28 mouse cellular contexts compared by ENCODE assay signal in the genomic region with DNA sequence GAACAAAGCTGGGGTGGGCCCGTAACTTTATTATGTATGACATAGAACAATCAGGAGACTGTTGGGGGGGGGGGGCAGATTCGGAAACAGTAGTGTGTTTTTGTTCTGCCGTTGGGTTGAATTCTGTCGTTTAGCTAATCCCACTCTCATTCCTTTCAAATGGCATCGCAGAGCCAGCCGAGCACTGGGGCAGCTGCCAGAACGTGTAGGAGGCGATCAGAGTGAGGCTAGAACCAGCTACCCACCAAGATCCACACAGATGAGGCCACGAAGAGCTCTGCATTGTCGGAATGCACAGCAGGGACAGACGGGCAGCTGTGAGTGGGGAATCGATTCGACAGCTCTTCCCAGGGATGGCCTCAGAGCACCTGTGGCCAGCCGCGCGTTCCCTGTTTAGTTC. TPM values are rescaled to one million over a fixed set of nuclear protein-coding genes. Genes with fewer than 3 reads are reported as not detected.
A peak's percentile ranks its signal among the peaks of the same experiment; 100 is the strongest.
DNase-seq lines count a peak whose midpoint lies in the region.
"Had no signal": no experiment of that assay in that cellular context is flagged by ENCODE, and none has a peak within 500 bp of the region (broad histone marks: within the 10 kb centered on the region; RNA-seq: fewer than 3 reads in every experiment).

No protein-coding gene starts in this region.

- H3K9me3 ChIP-seq in embryonic facial prominence, embryonic 10.5 days = no peaks in the 10 kb centered on the region
- H3K9me3 ChIP-seq: embryonic facial prominence, embryonic 12.5 days; forebrain, embryonic 15.5 days; heart, embryonic 15.5 days; hindbrain, embryonic 15.5 days; intestine, embryonic 15.5 days; liver, embryonic 13.5 days; lung, embryonic 15.5 days; midbrain, embryonic 13.5 days; neural tube, embryonic 12.5 days had no signal

- H3K4me3 ChIP-seq in embryonic facial prominence, embryonic 10.5 days = no peak overlapping the region
- H3K4me3 ChIP-seq: embryonic facial prominence, embryonic 12.5 days; erythroblast, embryonic 14.5 days; forebrain, embryonic 15.5 days; gastrocnemius, adult 2 months; heart, embryonic 15.5 days; hindbrain, embryonic 15.5 days; intestine, embryonic 15.5 days; liver, embryonic 13.5 days; lung, embryonic 15.5 days; midbrain, embryonic 13.5 days; neural tube, embryonic 12.5 days had no signal

- H3K4me1 ChIP-seq in embryonic facial prominence, embryonic 10.5 days = peaks cover 20% of the 10 kb centered on the region

- H3K27ac ChIP-seq in embryonic facial prominence, embryonic 10.5 days (replicated peaks) = no peak overlapping the region
- H3K27ac ChIP-seq: embryonic facial prominence, embryonic 12.5 days; forebrain, embryonic 15.5 days; gastrocnemius, adult 2 months; heart, embryonic 15.5 days; hindbrain, embryonic 15.5 days; intestine, embryonic 15.5 days; liver, embryonic 13.5 days; lung, embryonic 15.5 days; midbrain, embryonic 13.5 days; neural tube, embryonic 12.5 days had no signal

- 70% methylated on average over 16 of the region's 16 CpGs for WGBS in embryonic facial prominence, embryonic 10.5 days

- no peaks in the 10 kb centered on the region for H3K36me3 ChIP-seq in embryonic facial prominence, embryonic 10.5 days (replicated peaks)
- H3K36me3 ChIP-seq: embryonic facial prominence, embryonic 12.5 days; forebrain, embryonic 15.5 days; heart, embryonic 15.5 days; hindbrain, embryonic 15.5 days; intestine, embryonic 15.5 days; liver, embryonic 13.5 days; lung, embryonic 15.5 days; midbrain, embryonic 13.5 days; neural tube, embryonic 12.5 days had no signal

- DNase-seq in layer of hippocampus, adult 11-12 months (ENCODE audit: low spot score) = peak; percentile 70
- no peak for DNase-seq in layer of hippocampus, adult 8-10 months (ENCODE audit: low spot score in 2 of 2)
- DNase-seq in right cerebral cortex, postnatal 10 days (ENCODE audit: low spot score in 2 of 2) = peak; percentile 59 to 60
- no peak for DNase-seq in right cerebral cortex, postnatal 36 days (ENCODE audit: low spot score in 2 of 2)
- DNase-seq in embryonic facial prominence, embryonic 10.5 days (ENCODE audit: low spot score) = peak; percentile 6
- no peak for DNase-seq in cerebellum, adult 11-12 months
- DNase-seq in heart, adult 8-10 months (ENCODE audit: low spot score) = no peak
- DNase-seq: B cell, adult 2 months; cerebellum, adult 9-11 months; gastrocnemius, adult 2 months; heart, postnatal 4 days; kidney, adult 9 months; kidney, postnatal 36 days; liver, embryonic 13.5 days; lung, postnatal 4 days; thymus, postnatal 25 days had no signal

- H3K27me3 ChIP-seq in embryonic facial prominence, embryonic 10.5 days (replicated peaks; ENCODE audit: low read depth, poor library complexity, severe bottlenecking) = peaks cover 49% of the 10 kb centered on the region

RNA-seq across cellular contexts. Expression of a gene that starts 3.3 kb away (rescaled TPM):
- 10 to 100 TPM; 29.6 to 61.0 (median 49.6) TPM for total RNA-seq in layer of hippocampus, adult 8-10 months (2022)
- polyA plus RNA-seq in embryonic facial prominence, embryonic 10.5 days (2016; fragmentation: Nextera tagmentation; extraction: Ambion mirVana) = 0.27 and 0.34 TPM in 2 replicates
- under 1 TPM in 2 of 4 experiments, not detected in 2; 0.63 to 0.69 TPM for total RNA-seq in heart, adult 8-10 months (2022)
- total RNA-seq: granulocyte monocyte progenitor cell, adult 5-6 weeks had no signal
- polyA plus RNA-seq: erythroblast, embryonic 14.5 days had no signal

RNA-seq across cellular contexts. Expression of a gene that starts 33.0 kb away (rescaled TPM):
- 100 to 1,000 TPM; 138 to 156 (median 154) TPM for total RNA-seq in layer of hippocampus, adult 8-10 months (2022)
- polyA plus RNA-seq in embryonic facial prominence, embryonic 10.5 days (2016; fragmentation: Nextera tagmentation; extraction: Ambion mirVana) = 179 and 184 TPM in 2 replicates
- 100 to 1,000 TPM in 2 of 4 experiments, 10 to 100 TPM in 2; 83.0 to 101 (median 92.4) TPM for total RNA-seq in heart, adult 8-10 months (2022)

RNA-seq across cellular contexts. Expression of a gene that starts 46.0 kb away (rescaled TPM):
- total RNA-seq in layer of hippocampus, adult 8-10 months (2022) = under 1 TPM in 2 of 4 experiments, not detected in 2; 0.33 to 0.40 TPM
- polyA plus RNA-seq in embryonic facial prominence, embryonic 10.5 days (2016; fragmentation: Nextera tagmentation; extraction: Ambion mirVana) = not detected in 2 replicates
- not detected for total RNA-seq in heart, adult 8-10 months (2022)
- total RNA-seq: gastrocnemius, adult 2 months; granulocyte monocyte progenitor cell, adult 5-6 weeks; heart, postnatal 4 days had no signal
- polyA plus RNA-seq: embryonic facial prominence, embryonic 12.5 days; forebrain, embryonic 15.5 days; heart, embryonic 15.5 days; hindbrain, embryonic 15.5 days; intestine, embryonic 15.5 days; limb, embryonic 11.5 days; midbrain, embryonic 13.5 days; neural tube, embryonic 12.5 days; stomach, embryonic 16.5 days had no signal

Comparison
In these comparisons a context has a peak if more than half of its experiments do, and no peak if none do; other contexts are left out.
1. DNase-seq: peak in layer of hippocampus, adult 11-12 months (single experiment), right cerebral cortex, postnatal 10 days (2 of 2) and embryonic facial prominence, embryonic 10.5 days (single experiment); none in layer of hippocampus, adult 8-10 months (0 of 2), right cerebral cortex, postnatal 36 days (0 of 2), cerebellum, adult 11-12 months (single experiment) and heart, adult 8-10 months (single experiment).
2. RNA of a gene that starts 3.3 kb away (total RNA-seq): 29.6 to 61.0 TPM in layer of hippocampus, adult 8-10 months; 0.63 to 0.69 TPM in heart, adult 8-10 months; every median in the first group is over 10 times any median in the second.